Mouse (Mus musculus) megakaryocyte, adult 5-6 weeks (primary cell): ENCODE results near the gene Fcmr. TPM values are rescaled to one million over a fixed set of nuclear protein-coding genes. Genes with fewer than 3 reads are reported as not detected.

Experiments used
- total RNA-seq, 2 experiments: library from RNA; stranded (forward) in 1 of 2; stranded (reverse) in 1 of 2; fragments of 153-499, 151-499 nt in 1 of 2; fragments of 221-1000, 200-1000 nt in 1 of 2; gene quantifications; 2 replicates each; pipeline versions ENCODE4 v1.2.3 to v1.2.4; 2015 to 2017

Fcmr gene
- total RNA-seq, 2 experiments from 2014 or later = not detected

Other genes starting within 250 kb of the Fcmr start
- not detected in 2 replicates for gene Zp3r, start 236.0 kb upstream of the Fcmr start, total RNA-seq (2015)
- not detected in 2 replicates for gene Zp3r, start 236.0 kb upstream of the Fcmr start, total RNA-seq (2017)
- not detected in 2 replicates for gene C4bp, start 204.0 kb upstream of the Fcmr start, total RNA-seq (2015)
- not detected in 2 replicates for gene C4bp, start 204.0 kb upstream of the Fcmr start, total RNA-seq (2017)
- 0.11 TPM in 1 of 2 replicates, not detected in the other for gene Gm29427, start 149.9 kb upstream of the Fcmr start, total RNA-seq (2015)
- gene Gm29427, start 149.9 kb upstream of the Fcmr start, total RNA-seq (2017) = not detected in 2 replicates
- gene Yod1, start 148.3 kb upstream of the Fcmr start, total RNA-seq (2015) = 10.3 and 10.7 TPM in 2 replicates
- 8.4 and 8.8 TPM in 2 replicates for gene Yod1, start 148.3 kb upstream of the Fcmr start, total RNA-seq (2017)
- 2.8 and 4.4 TPM in 2 replicates for gene Pfkfb2, start 136.4 kb upstream of the Fcmr start, total RNA-seq (2015)
- gene Pfkfb2, start 136.4 kb upstream of the Fcmr start, total RNA-seq (2017) = 7.2 and 8.0 TPM in 2 replicates
- gene AA986860, start 133.7 kb upstream of the Fcmr start, total RNA-seq (2015) = 0.54 and 0.87 TPM in 2 replicates
- gene AA986860, start 133.7 kb upstream of the Fcmr start, total RNA-seq (2017) = 0.11 and 0.33 TPM in 2 replicates
- gene Fcamr, start 64.8 kb upstream of the Fcmr start, total RNA-seq (2015) = not detected in 2 replicates
- gene Fcamr, start 64.8 kb upstream of the Fcmr start, total RNA-seq (2017) = not detected in 2 replicates
- not detected in 2 replicates for gene Pigr, start 39.0 kb upstream of the Fcmr start, total RNA-seq (2015)
- gene Pigr, start 39.0 kb upstream of the Fcmr start, total RNA-seq (2017) = not detected in 2 replicates
- not detected in 2 replicates for gene Il24, start 21.8 kb downstream of the Fcmr start, total RNA-seq (2015)
- gene Il24, start 21.8 kb downstream of the Fcmr start, total RNA-seq (2017) = not detected in 2 replicates
- gene Il20, start 45.8 kb downstream of the Fcmr start, total RNA-seq (2015) = not detected in 2 replicates
- not detected in 2 replicates for gene Il20, start 45.8 kb downstream of the Fcmr start, total RNA-seq (2017)
- not detected in 2 replicates for gene Il19, start 74.4 kb downstream of the Fcmr start, total RNA-seq (2015)
- not detected in 2 replicates for gene Il19, start 74.4 kb downstream of the Fcmr start, total RNA-seq (2017)
- gene Il10, start 154.2 kb downstream of the Fcmr start, total RNA-seq (2015) = not detected in 2 replicates
- gene Il10, start 154.2 kb downstream of the Fcmr start, total RNA-seq (2017) = 0.49 TPM in 1 of 2 replicates, not detected in the other
- gene Mapkapk2, start 232.2 kb downstream of the Fcmr start, total RNA-seq (2015) = 210 and 215 TPM in 2 replicates
- 210 and 216 TPM in 2 replicates for gene Mapkapk2, start 232.2 kb downstream of the Fcmr start, total RNA-seq (2017)